Mouse (Mus musculus) liver, embryonic 14.5 days (tissue): ENCODE measurements around the gene Spaca6.

Experiments
- CTCF ChIP-seq: IDR thresholded peaks from 2 replicates; pipeline ENCODE4 v1.5.1; 2016; ENCODE audit warnings: antibody characterized with exemption, low read depth, control low read depth
- EP300 ChIP-seq: IDR thresholded peaks from 2 replicates; pipeline ENCODE4 v1.6.1; 2016; ENCODE audit warnings: antibody characterized with exemption, low read depth

- TF ChIP-seq CTCF: no peak
- TF ChIP-seq EP300: no peak
Observed at GRCm38 (mm10) chr17:17823612-17824336, 3.2 kb upstream of the Spaca6 start.
